Comparison of ENCODE assay signal across 9 mouse cellular contexts in the genomic region with DNA sequence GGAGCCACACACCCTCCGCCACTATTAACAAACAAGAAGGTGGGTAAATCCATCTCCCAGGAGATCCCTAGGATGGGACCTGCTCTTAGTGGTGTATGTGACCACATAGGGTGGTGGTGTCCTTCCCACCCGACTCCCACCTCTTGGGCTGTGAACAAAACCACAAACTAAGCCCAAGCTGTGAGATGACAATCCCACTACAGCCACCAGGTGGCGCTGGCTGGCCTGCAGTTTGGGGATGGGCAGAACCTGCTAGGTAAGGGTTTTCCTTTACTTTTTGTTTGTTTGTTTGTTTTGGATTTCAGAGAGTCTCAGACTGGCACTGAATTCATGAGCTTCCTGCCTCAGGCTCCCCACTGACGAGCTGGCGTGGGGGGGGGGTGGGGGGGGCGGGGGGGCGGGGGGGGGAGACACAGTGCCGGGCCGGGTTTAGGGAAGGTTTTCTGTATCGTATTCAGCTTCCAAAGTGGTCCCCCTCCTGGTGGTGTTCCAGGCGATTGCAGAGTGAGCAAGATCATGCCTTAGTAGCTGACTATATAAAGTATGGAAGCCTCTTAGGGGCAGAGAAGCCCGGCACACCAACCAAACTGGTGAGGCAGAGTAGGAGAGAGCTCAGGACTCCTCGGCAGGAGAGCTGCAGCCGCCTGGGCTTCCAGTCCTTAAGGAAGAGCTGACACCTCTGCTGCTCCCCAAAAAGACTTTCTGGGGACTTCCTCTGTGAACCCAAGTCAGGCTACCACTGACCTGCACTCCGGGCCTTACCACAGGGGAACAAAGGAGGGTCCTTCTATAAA. TPM values are rescaled to one million over a fixed set of nuclear protein-coding genes. Genes with fewer than 3 reads are reported as not detected.
DNase-seq lines count a peak whose midpoint lies in the region; ATAC-seq and TF ChIP-seq lines count a peak whose summit lies in the region.
"Had no signal": no experiment of that assay in that cellular context is flagged by ENCODE, and none has a peak within 500 bp of the region (broad histone marks: within the 10 kb centered on the region; RNA-seq: fewer than 3 reads in every experiment).

No protein-coding gene starts in this region.

- H3K79me2 ChIP-seq in liver, adult 2 months (ENCODE audit: control insufficient read depth, insufficient read depth, low read length) = no peaks in the 10 kb centered on the region

- TF ChIP-seq CTCF in liver, adult 2 months (IDR thresholded peaks at IDR 0.05; ENCODE audit: low read depth, low read length) = peak; percentile 97

- DNase-seq in midbrain, embryonic 11.5 days (ENCODE audit: low spot score, missing footprints) = peak; percentile 99
- peak; percentile 78 for DNase-seq in brain, adult 2 months (ENCODE audit: low read depth, low spot score)
- peak; percentile 49 for DNase-seq in hindlimb bud, embryonic 11.5 days (ENCODE audit: extremely low spot score, low read depth, low spot score)
- peak; percentile 18 for DNase-seq in liver, adult 2 months (ENCODE audit: extremely low read depth, low read depth, low spot score)
- DNase-seq in ovary, postnatal 36 days (ENCODE audit: low spot score) = peak; percentile 52
- peak; percentile 49 for DNase-seq in urinary bladder, postnatal 25 days (ENCODE audit: low spot score)

- H3K4me2 ChIP-seq in midbrain, embryonic 11.5 days = peak overlapping the region; percentile 39
- no peak overlapping the region for H3K4me2 ChIP-seq in midbrain, embryonic 16.5 days (ENCODE audit: low read length)

- H3K27me3 ChIP-seq in midbrain, embryonic 11.5 days (ENCODE audit: control insufficient read depth, insufficient read depth, low read length) = peaks cover 10% of the 10 kb centered on the region
- H3K27me3 ChIP-seq in midbrain, embryonic 16.5 days (ENCODE audit: control insufficient read depth, insufficient read depth, low read depth, low read length) = no peaks in the 10 kb centered on the region; the same call in 1 of the 2 replicates
- 0 out of 2 replicates have a peak, but pooled peaks cover 3% of the 10 kb centered on the region for H3K27me3 ChIP-seq in liver, adult 2 months (ENCODE audit: control insufficient read depth, insufficient read depth, low read length)

- peaks cover 3% of the 10 kb centered on the region for H3K4me1 ChIP-seq in midbrain, embryonic 11.5 days (ENCODE audit: control insufficient read depth, insufficient read depth, low read length)
- peaks cover 13% of the 10 kb centered on the region; the same call in 1 of the 2 replicates for H3K4me1 ChIP-seq in midbrain, embryonic 16.5 days (ENCODE audit: control insufficient read depth, insufficient read depth, low read length)
- H3K4me1 ChIP-seq in liver, adult 2 months (ENCODE audit: control insufficient read depth, insufficient read depth, low read length) = peaks cover 2% of the 10 kb centered on the region; the same call in 1 of the 2 replicates

- no peaks in the 10 kb centered on the region for H3K9me3 ChIP-seq in midbrain, embryonic 11.5 days (ENCODE audit: control insufficient read depth, low read length)
- no peaks in the 10 kb centered on the region for H3K9me3 ChIP-seq in midbrain, embryonic 16.5 days (replicated peaks; ENCODE audit: control insufficient read depth, low read length, poor library complexity, severe bottlenecking)

- 10% methylated on average over 9 of the region's 15 CpGs for WGBS in midbrain, embryonic 11.5 days
- 6% methylated on average over 12 of the region's 15 CpGs for WGBS in midbrain, embryonic 16.5 days
- WGBS in liver, adult 2 months = 10% methylated on average over 15 of the region's 15 CpGs

- H3K27ac ChIP-seq in midbrain, embryonic 11.5 days (ENCODE audit: low read depth, low read length) = no peak overlapping the region
- H3K27ac ChIP-seq in midbrain, embryonic 16.5 days (ENCODE audit: low read length) = no peak overlapping the region
- H3K27ac ChIP-seq in liver, adult 2 months (replicated peaks; ENCODE audit: insufficient read depth, low read depth, low read length) = no peak overlapping the region

- ATAC-seq in midbrain, embryonic 11.5 days (ENCODE audit: low FRiP score) = peak; percentile 30; the same call in 1 of the 2 replicates
- ATAC-seq in midbrain, embryonic 16.5 days = no peak
- peak; percentile 58 for ATAC-seq in erythroblast, adult 5-6 weeks (replicated peaks; ENCODE audit: low FRiP score, poor library complexity, severe bottlenecking)

- H3K9ac ChIP-seq in midbrain, embryonic 11.5 days (ENCODE audit: low read length) = peak overlapping the region; percentile 52
- no peak overlapping the region for H3K9ac ChIP-seq in midbrain, embryonic 16.5 days (ENCODE audit: low read depth, low read length)
- H3K9ac ChIP-seq in liver, adult 2 months (ENCODE audit: low read depth, low read length) = no peak overlapping the region

- H3K4me3 ChIP-seq in midbrain, embryonic 11.5 days (ENCODE audit: low read depth, low read length) = 0 out of 2 replicates have a peak overlapping the region, but pooled peaks have one; percentile 5
- no peak overlapping the region for H3K4me3 ChIP-seq in midbrain, embryonic 16.5 days (ENCODE audit: low read depth, low read length)
- H3K4me3 ChIP-seq in liver, adult 2 months (ENCODE audit: insufficient read depth, low read depth, low read length) = no peak overlapping the region

- H3K36me3 ChIP-seq in midbrain, embryonic 11.5 days (ENCODE audit: control insufficient read depth, insufficient read depth, low read length) = no peaks in the 10 kb centered on the region
- H3K36me3 ChIP-seq in midbrain, embryonic 16.5 days (ENCODE audit: control insufficient read depth, insufficient read depth, low read length) = no peaks in the 10 kb centered on the region; the same call in 1 of the 2 replicates
- H3K36me3 ChIP-seq in liver, adult 2 months (ENCODE audit: control insufficient read depth, insufficient read depth, low read length) = no peaks in the 10 kb centered on the region

- no peak for TF ChIP-seq POLR2A in liver, adult 2 months (IDR thresholded peaks at IDR 0.05; ENCODE audit: extremely low read depth, insufficient read depth, low read length)

RNA-seq across cellular contexts. Expression of a gene that starts 8.9 kb away (rescaled TPM):
- polyA plus RNA-seq in midbrain, embryonic 11.5 days (2014; fragmentation: Nextera tagmentation; extraction: Ambion mirVana) = 0.29 TPM in 1 of 2 replicates, not detected in the other
- 0.65 and 1.5 TPM in 2 replicates for polyA plus RNA-seq in midbrain, embryonic 16.5 days (2015; fragmentation: Nextera tagmentation; extraction: Ambion mirVana)
- total RNA-seq in erythroblast, adult 5-6 weeks (2015; ENCODE audit: low replicate concordance) = not detected in 2 replicates
- not detected in 2 replicates for total RNA-seq in erythroblast, adult 5-6 weeks (2017; ENCODE audit: low replicate concordance)
- not detected in 2 replicates for total RNA-seq in liver, adult 2 months (2014; rRNA removed)
- polyA plus RNA-seq in liver, adult 2 months (2012; rRNA removed) = not detected in 2 replicates

RNA-seq across cellular contexts. Expression of a gene that starts 31.4 kb away (rescaled TPM):
- 8.7 and 8.9 TPM in 2 replicates for polyA plus RNA-seq in midbrain, embryonic 11.5 days (2014; fragmentation: Nextera tagmentation; extraction: Ambion mirVana)
- 100.0 and 114 TPM in 2 replicates for polyA plus RNA-seq in midbrain, embryonic 16.5 days (2015; fragmentation: Nextera tagmentation; extraction: Ambion mirVana)
- not detected in 2 replicates for total RNA-seq in erythroblast, adult 5-6 weeks (2015; ENCODE audit: low replicate concordance)
- total RNA-seq in erythroblast, adult 5-6 weeks (2017; ENCODE audit: low replicate concordance) = not detected in 2 replicates
- 0.13 TPM in 1 of 2 replicates, not detected in the other for total RNA-seq in liver, adult 2 months (2014; rRNA removed)
- polyA plus RNA-seq in liver, adult 2 months (2012; rRNA removed) = 0.06 TPM in 1 of 2 replicates, not detected in the other

RNA-seq across cellular contexts. Expression of a gene that starts 48.9 kb away (rescaled TPM):
- polyA plus RNA-seq in midbrain, embryonic 11.5 days (2014; fragmentation: Nextera tagmentation; extraction: Ambion mirVana) = 0.05 TPM in 1 of 2 replicates, not detected in the other
- polyA plus RNA-seq in midbrain, embryonic 16.5 days (2015; fragmentation: Nextera tagmentation; extraction: Ambion mirVana) = not detected in 2 replicates
- not detected in 2 replicates for total RNA-seq in erythroblast, adult 5-6 weeks (2015; ENCODE audit: low replicate concordance)
- total RNA-seq in erythroblast, adult 5-6 weeks (2017; ENCODE audit: low replicate concordance) = not detected in 2 replicates
- 0.07 and 0.28 TPM in 2 replicates for total RNA-seq in liver, adult 2 months (2014; rRNA removed)
- 0.13 TPM in 1 of 2 replicates, not detected in the other for polyA plus RNA-seq in liver, adult 2 months (2012; rRNA removed)
- polyA plus RNA-seq: frontal cortex, adult 2 months had no signal

Comparison
In these comparisons a context has a peak if more than half of its experiments do, and no peak if none do; other contexts are left out.
1. RNA of a gene that starts 31.4 kb away (polyA plus RNA-seq): 100.0 to 114 TPM in midbrain, embryonic 16.5 days; 8.7 to 8.9 TPM in midbrain, embryonic 11.5 days and 0.06 TPM in liver, adult 2 months; every median in the first group is over 10 times any median in the second.
2. DNase-seq: peak in every context shown above with its lines; median percentile 99 in midbrain, embryonic 11.5 days; 78 in brain, adult 2 months; 52 in ovary, postnatal 36 days; 49 in hindlimb bud, embryonic 11.5 days; 49 in urinary bladder, postnatal 25 days; 18 in liver, adult 2 months.